Mouse (Mus musculus) layer of hippocampus, adult 9-11 months (tissue): Measurements from ENCODE around the gene Cnfn.

Experiments used
- DNase-seq: peaks from one replicate; pipeline ENCODE4 v3.0.0; 2022

Gene Cnfn

DNA sequence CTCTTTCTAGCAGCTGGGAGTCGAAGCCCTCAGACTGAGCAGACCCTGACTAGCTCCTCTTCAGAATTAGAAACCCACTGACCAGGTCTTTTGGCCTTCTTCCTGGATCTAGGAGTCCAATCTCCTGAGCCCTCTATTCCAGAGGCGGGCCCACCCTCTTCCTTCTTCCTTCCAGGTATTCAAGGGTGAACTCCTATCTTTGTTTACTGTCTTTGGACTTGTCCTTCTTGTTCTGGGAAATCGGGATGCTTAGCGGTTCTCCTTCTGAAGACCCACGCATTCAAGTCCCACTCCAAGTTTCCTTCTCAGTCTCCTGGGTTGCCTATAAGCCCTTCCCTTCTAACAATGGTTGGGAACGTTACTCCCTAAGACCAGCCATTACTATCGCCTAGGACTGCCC is 19.4 kb upstream of the Cnfn start:
- DNase-seq: no peak

DNA sequence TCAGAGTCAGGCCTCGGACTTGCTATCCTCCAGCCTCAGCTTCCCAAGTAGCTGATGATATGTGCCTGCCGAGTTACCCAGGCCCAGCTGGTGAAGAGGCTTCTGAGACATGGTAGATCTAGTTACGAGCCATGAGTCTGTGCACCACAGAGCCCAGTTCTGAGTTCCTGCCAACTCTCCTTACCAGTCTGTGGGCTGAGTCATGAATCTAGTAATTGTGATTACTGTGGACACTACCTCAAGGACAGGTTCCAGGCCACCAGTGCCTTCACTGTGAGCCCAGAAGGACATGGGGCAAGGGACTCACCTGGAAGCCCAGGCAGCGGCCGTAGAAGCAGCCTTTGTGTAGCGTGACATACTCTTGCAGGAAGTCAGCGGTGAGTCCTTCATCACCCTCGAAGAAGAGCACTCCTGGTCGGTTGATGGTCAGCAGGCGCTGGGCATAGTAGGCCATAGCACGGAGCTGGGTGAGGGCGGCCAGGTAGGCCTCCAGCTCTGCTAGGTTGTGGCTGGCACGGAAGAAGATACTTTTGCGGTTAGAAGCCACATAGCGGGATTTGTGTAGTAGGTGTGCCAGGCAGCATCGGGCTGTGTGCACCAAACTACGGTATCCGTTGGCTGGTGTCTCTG is 18.4 kb upstream of the Cnfn start:
- no peak for DNase-seq

DNA sequence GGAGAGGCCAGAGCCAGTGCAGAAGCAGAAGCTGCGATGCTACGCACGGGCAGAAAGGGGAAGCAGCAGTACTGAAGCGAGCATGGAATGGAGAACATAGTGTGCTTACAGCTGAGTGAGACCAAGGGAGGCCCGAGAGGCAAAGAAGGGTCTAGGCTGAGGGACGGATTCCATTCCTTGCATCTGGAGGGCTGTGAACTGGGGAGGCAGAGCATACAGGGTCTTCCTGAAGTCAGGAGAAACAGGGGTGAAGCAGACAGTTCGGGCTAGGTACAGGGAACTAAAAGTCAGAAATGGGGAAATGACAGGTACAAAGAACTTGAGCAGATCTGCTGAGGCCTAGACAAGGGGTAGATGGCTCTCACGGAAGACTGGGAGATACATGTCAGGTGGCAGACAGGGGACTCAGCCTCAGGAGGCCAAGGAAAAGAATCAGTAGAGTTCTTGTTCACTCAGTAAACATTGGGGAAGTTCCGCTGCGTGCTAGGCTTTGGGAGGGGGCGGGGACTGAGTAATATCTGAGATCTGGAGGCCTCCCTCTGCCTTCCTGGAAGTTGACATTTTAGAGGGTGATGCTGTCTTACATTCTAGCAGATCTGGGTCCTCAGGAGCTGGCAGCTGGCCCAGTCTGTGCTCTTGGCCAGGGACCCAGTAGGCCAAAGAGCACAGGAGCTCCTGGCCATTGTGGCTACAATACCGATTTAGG is 16.5 kb upstream of the Cnfn start:
- peak; percentile 47 for DNase-seq

DNA sequence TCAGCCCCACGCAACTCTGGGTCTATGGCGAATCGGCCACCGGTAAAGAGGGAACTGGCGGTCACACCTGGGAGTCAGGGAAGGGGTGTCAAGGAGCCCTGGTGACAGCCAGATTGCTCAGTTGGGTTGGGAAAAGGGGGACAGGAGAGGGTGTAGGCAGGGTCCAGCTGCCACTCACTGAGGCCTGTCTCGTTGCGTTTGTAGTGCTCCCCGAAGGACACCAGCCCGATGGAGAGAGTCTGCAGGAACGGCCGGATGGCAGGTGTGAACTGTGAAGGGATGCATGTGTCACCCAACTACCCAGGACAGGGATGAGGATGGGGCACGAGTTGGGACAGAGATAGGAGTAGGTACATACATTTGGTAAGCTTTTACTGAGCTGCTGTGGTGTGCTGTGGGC is 15.7 kb upstream of the Cnfn start:
- DNase-seq: no peak

DNA sequence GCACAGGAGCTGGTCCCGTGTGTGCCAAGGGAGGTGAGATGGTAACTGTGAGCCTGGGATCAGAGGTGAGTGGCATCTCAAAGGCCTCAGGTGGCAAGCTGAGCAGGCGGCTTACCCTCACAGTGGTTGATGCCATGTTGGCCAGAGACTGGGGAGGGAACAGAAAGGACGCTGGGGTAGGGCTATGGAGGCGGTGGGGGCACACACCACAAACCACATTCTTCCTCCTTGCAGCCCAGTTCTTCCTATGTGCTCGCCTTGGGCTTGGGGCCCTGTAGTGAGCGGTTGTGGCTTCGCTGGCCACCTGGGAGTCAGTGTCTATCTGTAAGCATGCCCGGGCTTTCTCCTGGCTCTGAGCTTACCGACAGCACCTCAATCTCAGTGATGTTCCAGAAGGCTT is 15.3 kb upstream of the Cnfn start:
- DNase-seq: no peak

DNA sequence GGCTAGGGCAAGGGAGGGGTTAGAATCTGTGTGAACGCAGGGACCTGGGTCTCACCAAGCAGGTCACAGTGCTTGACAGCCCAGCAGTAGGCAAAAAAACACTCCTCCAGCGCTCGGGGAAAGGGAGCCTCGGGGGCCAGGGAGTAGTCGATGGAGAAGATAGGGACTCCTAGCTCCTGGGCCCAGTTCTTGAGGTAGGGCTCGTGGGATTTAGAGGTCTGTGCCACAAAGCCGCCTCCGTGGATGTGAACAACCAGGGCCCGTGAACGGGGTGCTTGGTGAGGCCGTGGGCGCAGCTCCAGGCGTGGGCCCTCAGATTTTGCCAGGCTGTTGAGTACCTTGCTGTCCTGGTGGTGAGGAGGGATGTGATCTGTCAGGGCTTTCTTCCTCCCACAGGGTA is 14.8 kb upstream of the Cnfn start:
- DNase-seq: no peak

DNA sequence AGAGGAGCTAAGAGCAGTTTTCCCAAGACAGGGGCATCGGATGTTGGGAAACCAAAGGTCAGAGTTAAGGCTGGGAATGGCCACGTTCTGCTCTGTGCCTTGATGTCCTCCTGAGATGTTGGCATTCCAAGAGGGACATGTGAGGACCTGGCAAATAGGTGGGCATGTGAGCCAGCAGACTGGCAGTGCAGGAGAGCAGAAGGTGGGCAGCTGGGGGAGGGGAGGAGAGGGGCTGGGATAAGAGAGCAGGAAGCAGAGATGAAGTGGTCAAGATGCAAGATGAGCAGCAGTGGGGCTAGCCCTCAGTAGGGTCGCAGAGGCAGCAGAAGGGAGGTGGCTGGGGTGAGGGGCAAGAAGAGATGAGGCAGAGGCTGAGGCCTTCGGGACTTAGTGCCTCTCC is 14.4 kb upstream of the Cnfn start:
- no peak for DNase-seq

DNA sequence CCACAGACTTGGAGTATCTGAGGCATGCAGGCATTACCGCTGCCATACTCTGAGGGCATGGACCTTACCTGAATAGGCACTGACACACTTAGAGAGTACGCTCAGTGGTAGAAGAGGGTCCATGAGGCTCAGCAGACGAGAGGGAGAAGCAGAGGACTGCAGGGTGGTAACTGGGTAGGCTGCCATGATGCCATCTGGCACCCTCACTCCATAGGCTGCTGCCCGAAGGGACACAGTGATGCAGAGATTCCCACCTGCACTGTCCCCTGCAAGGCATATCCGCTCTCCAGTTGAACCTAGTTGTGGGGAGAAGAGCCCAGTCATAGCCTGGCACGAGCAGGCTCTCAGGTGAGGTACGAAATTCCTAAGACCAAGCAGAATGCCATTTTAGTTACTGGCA is 13.9 kb upstream of the Cnfn start:
- no peak for DNase-seq

DNA sequence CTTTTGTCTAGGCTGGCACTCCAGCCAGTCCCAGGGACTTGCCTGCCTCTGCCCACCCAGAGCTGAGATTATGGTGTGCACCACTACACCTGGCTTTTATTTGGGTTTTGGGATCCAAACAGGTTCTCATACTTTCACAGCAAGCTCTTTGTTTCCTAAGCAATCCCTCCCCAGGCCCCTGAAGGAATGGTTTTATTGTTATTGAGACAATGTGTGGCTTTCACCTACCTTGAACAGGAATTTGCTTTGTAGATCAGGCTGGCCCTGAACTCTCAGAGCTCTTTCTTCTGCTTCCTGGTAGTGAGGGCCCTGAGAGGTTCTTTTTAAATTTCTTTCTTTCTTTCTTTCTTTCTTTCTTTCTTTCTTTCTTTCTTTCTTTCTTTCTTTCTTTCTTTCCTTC is 13.0 kb upstream of the Cnfn start:
- DNase-seq: no peak

DNA sequence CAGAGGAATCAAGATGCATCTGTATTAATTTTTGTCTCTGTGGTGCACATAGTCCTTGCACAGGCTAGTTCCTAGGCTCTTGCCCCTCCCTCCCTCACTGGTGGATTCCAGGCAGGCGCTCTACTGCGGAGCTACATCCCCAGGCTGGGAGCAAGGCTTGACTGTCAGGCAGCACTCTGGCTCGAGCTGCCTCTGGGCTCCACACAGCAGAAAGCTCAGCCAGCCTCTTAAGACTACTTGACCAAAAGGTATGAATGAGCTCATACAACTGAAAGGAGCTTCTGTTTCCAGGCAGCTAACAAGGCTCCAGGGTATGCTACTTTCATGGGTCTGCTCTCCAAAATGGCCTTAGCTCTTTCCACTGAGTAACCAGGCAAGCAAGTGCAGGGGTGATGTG is 11.8 kb upstream of the Cnfn start:
- no peak for DNase-seq

DNA sequence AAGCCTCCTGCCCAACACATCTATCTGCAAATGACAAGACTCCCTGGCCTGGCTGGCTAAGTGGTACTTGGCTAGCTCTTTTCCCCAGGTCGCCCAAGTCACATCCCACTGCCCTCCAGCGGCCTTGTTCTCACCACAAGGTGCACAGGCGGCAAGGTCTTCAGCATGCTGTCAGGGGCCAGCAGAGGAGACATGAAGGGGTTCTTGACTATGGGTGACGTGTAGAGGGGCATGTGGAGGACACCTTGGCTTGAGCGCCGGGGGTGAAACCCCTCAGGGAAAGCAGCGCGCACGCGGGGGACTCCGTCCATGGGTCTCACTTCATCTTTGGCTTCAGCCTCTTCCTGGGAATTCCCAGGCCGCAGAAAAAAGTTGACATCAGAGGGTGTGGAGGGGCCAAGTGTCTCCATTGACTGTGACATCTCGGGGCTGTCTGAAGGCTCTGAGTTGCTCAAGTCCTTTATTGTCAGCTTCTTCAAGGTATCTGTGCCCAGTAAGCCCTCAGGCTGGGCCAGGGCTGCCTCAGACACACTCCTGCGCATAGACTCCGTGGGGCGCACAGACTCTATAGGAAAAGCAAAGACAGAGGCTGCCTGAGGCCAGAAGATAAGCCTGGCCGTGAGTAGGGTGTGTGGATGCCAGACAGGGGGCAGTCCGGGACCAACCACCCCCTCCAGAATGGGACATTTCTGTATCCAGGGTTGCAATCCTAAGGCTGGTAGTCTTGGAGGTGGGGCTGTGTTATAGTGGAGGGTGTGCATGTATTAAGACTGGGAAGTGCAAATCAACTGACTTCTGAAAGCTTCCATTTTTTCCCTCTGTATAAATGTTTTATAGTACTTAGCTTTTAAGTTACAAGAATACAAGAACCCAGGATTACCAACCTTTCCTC is 11.1 kb upstream of the Cnfn start:
- no peak for DNase-seq

DNA sequence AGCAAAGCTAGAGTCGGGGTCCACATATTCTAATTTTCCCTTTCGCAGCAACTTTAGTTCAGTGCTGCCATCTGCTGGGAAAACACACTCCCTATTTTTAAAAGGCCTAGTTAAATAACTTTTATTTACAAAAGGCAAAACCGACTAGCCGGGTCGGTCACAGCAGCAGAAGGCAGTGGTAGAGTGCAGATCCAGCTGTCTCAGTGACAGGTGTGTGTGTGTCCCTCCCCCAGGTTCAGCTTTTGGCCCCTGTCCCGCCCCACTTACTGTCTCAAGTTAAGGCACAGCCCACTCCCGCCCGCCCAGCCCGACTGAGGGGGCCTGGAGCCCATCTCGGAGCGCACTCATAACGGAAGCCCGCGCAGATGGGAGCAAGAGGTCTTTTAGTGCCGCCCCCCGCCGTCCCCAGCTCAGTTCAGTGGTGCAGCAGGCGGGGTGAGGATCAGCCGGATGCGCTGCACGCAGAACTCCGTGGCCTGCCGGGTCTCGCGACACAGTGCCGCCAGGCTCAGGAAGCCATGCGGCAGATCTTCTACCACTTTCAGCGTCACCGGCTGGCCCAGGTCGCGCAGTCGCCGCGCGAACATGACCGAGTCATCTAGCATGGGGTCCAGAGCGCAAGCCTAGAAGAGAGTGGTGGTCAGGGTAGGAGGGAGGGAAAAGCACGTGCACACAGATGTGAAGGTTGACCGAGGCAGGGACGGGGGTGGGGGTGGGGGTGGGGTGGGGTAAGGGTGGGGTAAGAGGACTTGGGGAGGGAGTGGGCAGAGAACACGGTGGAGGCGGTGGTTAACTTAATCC is 10.2 kb upstream of the Cnfn start:
- DNase-seq: peak; percentile 44

DNA sequence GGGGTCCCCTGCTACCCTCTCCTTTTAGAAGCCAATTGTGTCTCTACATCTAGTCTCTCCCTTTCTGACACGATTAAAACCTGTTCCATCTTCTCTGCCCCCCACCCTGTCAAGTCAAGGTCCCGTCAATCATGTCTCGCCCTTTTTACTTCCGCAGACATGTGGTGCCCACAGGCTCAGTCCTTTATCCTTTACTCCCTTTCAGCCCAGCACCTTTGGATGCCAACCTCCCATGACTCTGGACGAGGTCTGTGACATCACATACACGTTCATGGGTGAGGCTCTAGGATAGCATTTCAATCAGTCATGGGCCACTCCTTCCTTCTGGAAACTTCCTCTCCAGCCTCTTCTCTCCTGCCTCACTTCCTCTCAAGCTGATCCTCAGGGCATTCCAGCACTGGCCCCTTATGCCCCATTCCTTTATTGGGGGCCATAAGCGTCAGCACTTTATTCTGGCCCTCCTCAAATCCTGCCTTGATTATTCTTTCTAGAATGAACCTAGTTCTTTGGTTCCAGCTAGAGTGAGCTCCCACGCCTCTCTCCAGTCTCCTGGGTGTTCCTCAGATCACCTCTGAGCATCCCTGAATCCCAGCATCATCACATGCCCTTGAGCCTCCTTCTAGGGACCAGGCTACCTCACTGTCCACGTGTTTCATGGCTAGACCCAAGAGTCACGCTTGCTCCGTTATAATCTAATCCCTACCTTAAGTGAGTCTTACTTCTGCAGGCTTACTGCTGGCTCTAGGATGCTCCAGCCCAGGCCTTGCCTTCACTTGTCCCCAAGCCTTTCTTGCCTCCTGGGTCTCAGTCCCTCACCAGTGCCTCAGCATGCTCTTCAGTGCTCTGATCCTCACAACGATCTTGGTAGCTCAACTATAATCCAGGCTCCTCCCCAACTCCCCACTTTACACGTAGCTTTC is 8.9 kb upstream of the Cnfn start:
- no peak for DNase-seq

DNA sequence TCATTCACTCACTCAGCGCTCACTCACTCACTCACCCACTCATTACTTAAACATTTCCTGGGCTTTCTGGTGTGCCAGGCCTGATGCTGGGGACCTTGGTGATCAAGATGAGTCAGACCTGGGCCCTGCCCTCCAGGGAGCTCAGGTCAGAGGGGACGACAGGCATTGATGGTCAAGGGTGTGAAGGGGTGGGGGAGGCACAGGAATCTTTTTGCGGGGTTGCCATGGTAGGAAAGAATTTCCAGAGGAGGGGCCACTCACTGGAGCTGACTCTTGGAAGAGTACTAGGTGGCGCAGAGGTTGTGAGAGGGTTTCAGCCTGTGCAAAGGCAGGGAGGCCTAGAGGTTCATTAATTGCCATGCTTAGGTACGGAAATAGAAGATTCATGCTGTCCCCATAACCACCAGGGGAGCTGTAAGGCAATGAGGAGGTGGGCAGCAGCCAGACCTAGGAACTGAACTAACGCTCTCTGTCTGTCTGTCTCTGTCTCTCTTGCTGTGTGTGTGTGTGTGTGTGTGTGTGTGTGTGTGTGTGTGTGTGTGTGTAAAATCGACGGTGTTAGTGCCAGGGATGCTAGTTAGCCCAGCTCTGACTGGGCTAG is 7.7 kb upstream of the Cnfn start:
- no peak for DNase-seq

DNA sequence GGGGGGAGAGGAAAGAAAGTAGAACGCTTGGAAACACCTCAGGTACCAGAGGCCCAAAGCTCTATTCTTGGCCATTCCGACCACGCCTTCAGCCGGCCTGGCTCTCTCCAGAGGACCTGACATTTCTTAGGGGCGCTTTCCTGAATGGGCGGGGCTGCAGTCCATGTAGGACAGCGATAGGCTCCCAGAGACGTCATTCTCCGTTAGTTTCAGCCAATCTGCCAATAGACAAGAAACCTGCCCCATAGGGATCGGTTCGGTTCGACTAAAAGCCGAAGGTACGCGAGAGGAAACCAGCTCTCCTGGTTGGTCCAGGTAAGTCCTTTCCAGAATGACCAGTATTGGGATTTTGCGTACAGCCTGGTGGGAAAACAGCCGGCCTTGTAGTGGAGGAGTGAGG is 7.0 kb upstream of the Cnfn start:
- DNase-seq: peak; percentile 91

DNA sequence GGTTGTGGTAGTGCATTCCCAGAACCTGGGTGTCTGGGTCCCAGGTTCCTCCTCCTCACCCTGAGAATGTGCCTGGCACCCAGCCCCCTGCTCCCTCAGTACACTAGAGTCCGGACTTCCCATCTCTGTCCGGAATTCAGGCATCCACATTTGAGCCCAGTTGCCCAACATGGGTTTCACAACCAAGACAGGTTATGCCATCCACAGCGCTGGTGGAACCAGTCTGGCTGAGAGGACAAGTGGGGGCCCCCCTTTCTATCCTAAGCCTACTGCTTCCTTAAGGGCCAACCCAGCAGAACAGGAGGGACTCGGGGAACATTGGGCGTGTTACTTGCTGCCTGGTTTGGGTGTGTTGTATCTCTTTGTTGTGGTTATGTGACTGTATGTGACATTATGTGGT is 2.9 kb upstream of the Cnfn start:
- DNase-seq: no peak

DNA sequence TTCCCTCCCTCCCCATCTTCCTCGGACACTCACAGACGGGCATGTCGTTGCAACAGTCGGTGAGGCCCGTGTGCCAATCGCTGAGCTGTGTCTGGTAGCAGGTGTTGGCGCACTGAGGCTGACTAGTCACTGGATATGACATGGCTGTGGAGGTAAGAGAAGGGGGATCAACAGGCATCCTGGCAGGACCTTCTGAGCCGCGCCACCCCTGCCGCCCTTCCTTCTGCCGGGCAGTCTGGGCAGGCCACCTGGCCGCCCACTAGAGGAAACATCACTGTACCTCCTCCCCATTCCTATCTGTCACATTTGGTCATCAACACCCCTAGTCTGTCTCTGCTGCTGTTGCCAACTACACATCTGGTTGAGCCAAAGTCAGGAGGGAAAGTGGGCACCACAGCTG is 1.2 kb downstream of the Cnfn start:
- no peak for DNase-seq

DNA sequence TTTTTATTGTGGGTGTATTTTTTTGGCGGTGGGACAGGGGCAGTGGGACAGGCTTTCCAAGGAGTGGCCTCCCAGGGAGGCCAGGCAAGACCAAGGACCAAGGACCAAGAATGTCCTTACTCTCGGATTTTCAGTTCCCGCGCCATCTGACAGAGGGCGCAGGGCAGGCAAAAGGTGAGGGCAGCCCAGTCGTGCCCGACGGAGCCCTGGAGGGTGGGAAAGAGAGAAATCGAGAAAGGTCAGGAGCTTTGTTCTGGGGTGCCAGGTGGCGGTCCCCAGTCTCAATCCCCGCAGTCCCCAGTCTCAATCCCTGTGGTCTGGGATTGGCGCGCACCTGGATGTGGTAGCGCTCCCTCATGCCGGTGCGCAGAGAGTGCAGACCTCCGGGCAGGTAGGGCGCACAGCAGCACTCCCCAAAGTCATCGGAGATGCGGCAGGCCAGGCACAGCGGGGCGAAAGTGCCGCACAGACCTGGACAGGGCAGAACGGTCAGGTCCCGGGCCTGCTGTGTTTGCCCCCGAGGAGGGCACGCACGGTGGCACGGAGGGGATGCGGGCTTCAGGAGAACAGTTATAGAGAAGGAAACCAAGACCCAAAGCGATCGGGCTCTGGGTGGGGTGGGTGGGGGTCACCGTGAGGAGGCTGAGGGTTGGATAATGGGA is 1.8 kb downstream of the Cnfn start:
- no peak for DNase-seq

DNA sequence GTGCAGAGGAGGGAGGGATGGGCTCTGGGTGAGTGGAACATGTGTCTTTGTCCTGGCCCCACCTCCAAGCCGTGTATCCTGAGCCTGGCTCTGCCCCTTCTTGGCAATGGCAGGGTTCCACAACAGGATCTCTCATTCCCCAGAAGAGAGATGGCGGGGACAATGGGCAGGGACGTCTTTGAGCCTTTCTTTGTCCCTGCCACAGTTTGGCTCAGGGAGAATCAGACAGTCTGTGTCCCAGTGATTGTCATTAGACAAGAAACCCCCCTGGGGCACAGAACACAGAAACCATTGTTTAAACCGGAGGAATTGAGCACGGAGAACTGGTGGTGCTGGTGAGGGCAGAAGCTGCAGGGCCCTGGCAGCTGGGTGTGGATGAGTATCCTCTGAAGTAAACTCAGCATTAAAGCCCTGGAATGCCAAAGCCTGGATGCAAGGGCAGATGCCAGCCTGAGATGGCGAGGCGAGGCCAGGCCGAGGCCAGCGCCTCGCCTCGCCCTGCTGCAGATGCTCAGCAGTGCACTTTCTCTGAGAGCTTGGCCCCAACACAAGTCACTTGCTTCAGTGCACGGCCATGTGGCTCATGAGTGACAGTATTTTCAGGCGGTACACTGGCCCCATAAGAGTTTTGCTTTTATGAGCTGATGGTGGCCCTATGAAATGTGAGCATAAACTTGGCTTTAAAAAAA is 3.4 kb downstream of the Cnfn start:
- DNase-seq: peak; percentile 38

DNA sequence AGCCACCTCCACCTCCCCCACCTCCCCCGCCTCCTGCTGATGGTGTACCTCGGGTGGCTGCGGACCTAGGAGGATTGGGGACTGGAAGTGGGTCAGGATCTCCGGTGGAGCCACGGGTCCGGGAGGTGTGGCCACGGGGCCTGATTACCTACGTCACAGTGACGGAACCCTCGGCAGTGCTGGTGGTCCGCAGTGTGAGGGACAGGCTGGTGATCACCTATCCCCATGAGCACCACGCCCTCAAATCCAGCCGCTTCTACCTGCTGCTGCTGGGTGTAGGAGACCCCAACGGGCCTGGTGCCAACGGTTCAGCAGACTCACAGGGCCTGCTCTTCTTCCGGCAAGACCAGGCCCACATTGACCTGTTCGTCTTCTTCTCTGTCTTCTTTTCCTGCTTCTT is 5.9 kb downstream of the Cnfn start:
- DNase-seq: no peak

DNA sequence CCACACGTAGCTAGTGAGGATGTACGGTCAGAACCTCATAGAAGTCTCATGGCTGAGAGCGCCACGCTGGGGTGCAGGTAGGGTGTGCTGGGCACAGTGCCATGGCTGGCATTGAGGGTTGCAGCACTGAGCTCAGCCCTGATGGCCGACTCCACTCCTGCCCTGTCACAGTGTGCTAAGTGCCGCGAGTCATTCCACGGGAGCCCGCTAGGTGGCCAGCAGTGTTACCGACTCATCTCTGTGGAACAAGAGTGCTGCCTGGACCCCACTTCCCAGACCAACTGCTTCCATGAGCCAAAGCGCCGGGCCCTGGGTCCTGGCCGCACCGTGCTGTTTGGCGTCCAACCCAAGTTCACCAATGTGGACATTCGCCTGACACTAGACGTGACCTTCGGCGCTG is 6.4 kb downstream of the Cnfn start:
- DNase-seq: no peak
